Mouse (Mus musculus) frontal cortex, postnatal 36 days (tissue): ENCODE results near the gene Hyls1.
A peak's percentile ranks its signal among the peaks of the same experiment; 100 is the strongest.

Experiments used
- DNase-seq, 2 experiments: peaks; one replicate each; pipeline ENCODE4 v3.0.0; 2022; ENCODE audit warnings: low spot score in 2 of 2

The Hyls1 gene

DNA sequence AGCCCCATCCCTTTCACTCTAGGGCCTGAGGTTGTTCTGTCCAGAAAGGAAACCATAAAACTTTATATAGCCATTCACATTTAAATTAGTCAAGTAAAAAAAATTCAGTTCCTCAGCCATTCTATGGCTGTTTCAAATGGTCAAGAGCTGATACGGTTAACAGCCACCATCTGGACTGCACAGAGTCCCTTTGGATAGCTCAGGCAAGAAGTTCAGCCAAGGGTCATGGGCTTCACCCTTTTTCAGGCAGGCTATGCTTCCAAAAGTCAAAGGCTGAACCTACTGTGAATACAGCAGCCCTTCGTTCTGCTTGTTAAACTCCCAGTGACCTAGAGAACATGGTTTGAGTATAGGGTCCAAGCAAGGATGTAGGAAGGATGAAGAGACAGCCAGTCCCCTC, 25.5 kb downstream of the Hyls1 start:
- DNase-seq = no peak

GRCm38 (mm10) chr9:35543099-35543860, 26.9 kb downstream of the Hyls1 start:
- no peak for DNase-seq

- no peak for DNase-seq
Measured at GRCm38 (mm10) chr9:35541941-35542340, 28.3 kb downstream of the Hyls1 start.

GRCm38 (mm10) chr9:35541488-35541887, 28.7 kb downstream of the Hyls1 start:
- DNase-seq = peak; percentile 80 to 81

GRCm38 (mm10) chr9:35541024-35541423, 29.2 kb downstream of the Hyls1 start:
- no peak for DNase-seq

- no peak for DNase-seq
Measured at GRCm38 (mm10) chr9:35539001-35539750, 31.0 kb downstream of the Hyls1 start.

DNA sequence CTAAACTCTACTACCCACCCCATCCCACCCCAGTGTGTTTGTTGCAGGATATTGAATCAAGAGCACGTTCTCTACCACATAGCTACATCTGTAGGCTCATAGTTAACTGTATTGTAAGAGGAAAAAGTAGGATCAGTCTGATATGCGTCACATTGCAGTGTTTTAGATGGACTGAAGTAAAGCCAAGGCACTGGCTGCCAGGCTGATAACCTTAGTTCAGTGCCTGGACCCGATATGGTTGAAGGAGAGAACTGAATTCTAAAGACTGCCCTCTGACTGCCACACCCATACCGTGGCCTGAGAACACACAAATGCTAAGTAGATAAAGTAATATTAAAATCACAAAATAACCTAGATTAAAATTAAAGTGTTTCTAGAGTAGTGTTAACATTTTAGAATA, 34.3 kb downstream of the Hyls1 start:
- no peak for DNase-seq

DNA sequence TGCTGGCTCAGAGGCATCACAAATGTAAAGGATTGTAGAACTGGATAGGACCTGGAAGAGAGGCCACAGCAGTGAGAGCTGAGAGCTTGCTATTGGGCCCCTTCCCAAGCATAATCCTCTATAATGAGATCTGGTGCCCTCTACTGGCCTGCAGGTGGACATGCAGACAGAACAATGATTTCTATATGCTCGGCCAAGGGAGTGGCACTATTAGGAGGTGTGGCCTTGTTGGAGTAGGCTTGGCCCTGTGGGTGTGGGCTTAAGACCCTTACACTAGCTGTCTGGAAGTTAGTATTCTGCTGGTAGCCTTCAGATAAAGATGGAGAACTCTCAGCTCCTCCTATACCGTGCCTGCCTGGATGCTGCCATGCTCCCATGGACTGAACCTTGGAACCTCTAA, 35.1 kb downstream of the Hyls1 start:
- peak; percentile 30 to 51 for DNase-seq

GRCm38 (mm10) chr9:35533266-35533665, 36.9 kb downstream of the Hyls1 start:
- no peak for DNase-seq

- no peak for DNase-seq
Measured at GRCm38 (mm10) chr9:35529796-35530195, 40.4 kb downstream of the Hyls1 start.

DNA sequence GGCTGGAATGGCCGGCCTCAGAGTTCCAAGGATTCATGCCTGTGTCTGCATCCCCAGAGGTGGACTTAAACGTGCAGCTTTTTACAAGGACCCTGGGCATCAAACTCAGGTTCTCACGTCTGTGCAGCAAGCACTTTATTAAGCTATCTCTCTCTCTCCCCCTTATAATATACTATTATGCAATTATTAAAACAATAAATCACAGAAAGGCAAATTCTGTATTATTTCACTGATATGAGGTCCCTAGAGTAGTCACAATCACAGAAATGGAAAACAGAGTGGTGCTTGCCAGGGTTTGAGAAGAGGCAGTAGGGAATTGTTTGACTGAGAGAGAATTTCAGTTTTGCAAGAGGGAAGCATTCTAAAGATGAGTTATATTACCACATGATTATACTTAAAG, 41.1 kb downstream of the Hyls1 start:
- no peak for DNase-seq

DNA sequence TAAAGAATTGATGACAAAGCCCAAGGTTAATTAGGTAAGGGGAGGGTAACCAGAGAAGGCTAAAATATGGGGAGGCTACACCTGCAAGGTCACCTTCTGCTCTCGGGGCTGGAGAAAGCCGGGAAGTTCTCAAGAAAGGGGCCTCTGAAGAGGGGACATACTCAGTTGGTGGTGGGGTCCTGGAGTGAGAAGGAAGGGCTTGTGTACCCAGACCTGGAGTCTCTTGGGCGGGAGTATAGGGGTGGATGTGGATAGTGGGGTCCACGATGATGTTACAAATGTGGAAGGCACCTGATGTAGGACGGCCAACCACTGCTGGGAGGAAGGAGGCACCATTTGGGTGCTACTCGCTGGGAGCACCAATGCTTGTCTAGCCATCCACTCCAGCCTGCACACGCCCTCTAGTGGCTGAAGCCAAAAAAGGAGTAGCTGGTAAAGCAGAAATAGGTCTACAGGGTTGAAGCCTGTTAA, 46.2 kb downstream of the Hyls1 start:
- peak; percentile 66 to 79 for DNase-seq

DNA sequence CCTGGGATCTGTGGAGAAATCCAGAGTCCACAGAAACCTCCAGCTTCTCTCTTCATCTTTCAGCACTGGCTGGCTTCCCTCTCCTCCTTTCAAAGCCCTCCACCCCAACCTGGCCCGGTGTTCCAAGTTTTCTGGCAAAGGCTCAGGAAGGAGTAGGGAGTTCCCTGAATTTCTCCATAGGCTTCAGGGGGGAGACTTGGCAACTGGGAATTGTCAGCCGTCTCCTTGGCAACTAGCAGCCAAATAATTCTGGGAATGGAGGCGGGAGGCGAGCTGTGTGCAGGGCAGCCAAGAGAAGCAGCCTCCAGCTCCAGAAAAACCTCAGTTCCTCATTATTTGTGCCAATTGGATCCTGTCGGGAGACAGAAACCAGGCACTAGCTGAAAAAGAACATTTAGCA, 46.7 kb downstream of the Hyls1 start:
- DNase-seq = peak; percentile 61 to 66

DNA sequence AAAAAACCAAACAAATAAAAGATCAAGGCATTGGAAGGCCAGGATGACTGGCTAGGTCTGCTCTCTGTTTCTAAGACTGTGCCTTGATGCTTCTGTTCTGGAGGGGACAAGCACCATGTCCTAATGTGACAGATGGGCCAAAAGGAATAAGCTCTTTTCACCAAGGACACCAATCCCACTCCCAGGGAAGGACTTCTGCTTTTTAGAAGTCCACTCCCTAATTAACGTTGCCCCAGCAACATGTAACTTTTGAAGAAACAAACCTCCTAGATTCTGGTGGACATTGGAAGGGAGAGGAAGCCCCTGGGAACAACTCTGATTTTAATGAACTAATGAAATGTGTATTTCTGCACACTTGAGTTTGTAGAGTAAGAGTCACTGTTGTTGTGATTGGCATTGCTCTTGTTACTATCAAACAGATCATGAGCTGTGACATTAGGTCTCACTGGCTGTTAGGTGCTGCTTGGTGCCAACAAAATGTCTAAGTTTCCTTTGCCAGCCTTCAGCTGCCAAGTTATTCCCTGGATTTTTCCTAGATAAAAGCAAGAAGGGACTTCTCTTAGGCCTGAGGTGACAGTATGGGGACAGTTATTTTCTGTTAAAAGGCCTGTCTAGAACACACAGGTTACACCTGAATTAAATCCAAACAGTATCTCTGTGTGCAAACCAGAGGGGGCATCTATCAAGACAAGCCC, 47.2 kb downstream of the Hyls1 start:
- DNase-seq = no peak

GRCm38 (mm10) chr9:35522241-35522640, 48.0 kb downstream of the Hyls1 start:
- no peak for DNase-seq

DNA sequence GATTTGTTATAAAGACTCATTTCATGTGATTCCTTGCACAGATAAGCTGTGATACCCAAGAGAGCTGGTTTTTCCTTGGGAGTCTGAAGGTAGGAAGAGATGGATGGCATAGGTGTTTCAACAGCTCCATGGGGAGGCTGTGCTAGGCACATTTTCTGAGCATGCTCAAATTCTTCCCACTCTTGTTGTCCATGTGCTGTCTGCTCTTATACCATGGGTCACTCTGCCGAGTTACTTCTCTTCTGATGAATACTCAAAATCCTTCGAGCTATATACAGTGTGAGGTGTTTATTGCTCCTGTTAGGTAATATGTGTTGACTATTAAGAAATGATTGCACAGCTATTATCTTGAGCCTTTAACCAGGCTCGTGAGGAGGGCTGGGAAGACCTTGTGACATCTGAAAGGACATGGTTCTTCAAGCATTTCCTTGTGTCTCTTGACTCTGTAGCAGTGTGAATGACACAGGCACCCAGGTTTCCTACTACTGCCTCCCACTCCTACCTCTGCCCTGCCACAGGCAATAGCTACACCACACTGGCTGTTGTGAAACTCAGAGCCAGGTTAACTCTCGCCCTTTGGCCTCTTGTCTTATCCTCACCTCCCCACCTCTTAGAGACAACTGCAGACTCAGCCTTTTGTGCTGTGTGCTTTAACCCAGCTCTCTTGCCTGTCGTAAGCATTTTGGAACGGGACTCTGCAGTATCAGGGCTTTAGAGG, 49.4 kb downstream of the Hyls1 start:
- no peak for DNase-seq

- DNase-seq = no peak
Measured at GRCm38 (mm10) chr9:35518169-35518568, 52.0 kb downstream of the Hyls1 start, which contains the start of gene Gm1113. Gene Gm1113, minus strand, starts transcription at chr9:35518269.

DNA sequence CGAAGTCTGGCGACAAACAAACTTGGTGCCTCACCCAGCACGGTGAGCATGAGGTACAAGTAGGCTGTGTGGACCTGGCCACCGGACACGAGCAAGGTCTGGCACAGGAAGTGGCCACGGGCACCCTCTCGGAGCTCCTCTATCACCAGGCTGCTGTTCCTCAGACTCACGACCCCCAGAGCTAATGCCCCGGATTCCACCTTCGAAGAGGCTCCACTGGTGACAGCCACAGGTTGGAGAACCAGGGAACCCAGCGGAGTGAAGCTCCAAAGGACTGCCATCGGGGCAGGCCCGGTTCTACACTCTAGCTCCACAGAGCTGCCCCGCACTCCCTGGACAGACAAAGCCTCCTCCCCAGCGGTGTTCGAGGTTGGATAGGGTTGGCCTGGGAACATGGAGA, 53.5 kb downstream of the Hyls1 start:
- DNase-seq = no peak

- no peak for DNase-seq
Measured at GRCm38 (mm10) chr9:35516182-35516581, 54.0 kb downstream of the Hyls1 start.

DNA sequence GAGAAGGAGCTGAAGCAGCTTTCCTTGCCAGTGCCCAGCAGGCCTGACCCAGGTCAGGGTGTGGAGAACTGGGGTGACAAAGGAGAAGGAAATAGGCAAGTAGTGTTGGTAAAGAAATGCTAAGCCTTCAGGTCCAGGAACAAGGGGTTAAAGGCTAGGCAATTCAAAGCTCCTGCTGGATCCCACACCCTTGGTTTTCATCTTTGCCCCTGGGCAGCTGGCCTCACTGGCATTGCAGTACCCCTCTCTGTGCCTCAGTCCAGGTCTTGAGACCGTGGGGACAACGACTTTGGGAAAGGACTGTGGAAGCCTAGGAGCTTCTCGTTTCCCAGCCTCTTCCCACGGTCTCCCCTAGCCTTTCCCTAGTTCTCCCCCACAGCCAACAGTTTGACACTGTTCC, 56.3 kb downstream of the Hyls1 start:
- DNase-seq = no peak
